Mouse (Mus musculus) cerebral cortex, adult 2 months (tissue): Measurements from ENCODE around the gene Mrps31.

Experiments
- WGBS: fragments of 180-500 bp; shearing (Covaris S2); methylation state at CpG from one replicate; pipeline ENCODE4 v1.1.7; 2018; 5-methylcytosine and 5-hydroxymethylcytosine counted together

The Mrps31 gene

GRCm38 (mm10) chr8:22411282-22411702 is at the start of gene Mrps31:
TSS of gene Mrps31 (plus strand) at chr8:22411361.
- WGBS: under 1% methylated on average over 25 of the region's 25 CpGs

DNA sequence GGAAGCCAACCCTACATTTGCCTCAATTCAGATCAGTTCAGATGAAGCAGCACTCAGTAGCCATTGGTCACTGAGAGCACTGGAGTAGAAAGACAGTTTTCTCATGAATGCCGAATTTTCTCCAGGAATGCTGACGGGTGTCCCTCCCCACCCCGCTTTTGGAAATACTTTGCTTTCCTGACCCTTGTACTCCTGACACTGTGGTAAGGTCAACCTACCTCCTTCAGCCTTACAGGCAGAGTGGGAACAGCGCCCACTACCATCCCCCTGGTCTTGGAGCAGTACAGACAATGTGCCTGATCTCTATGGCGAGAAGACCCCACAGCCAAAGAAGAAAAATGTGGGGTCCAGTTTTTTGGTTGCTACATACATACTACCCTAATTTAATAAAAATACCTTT is 34.9 kb upstream of the Mrps31 start:
- WGBS: 94% methylated on average over 5 of the region's 5 CpGs

DNA sequence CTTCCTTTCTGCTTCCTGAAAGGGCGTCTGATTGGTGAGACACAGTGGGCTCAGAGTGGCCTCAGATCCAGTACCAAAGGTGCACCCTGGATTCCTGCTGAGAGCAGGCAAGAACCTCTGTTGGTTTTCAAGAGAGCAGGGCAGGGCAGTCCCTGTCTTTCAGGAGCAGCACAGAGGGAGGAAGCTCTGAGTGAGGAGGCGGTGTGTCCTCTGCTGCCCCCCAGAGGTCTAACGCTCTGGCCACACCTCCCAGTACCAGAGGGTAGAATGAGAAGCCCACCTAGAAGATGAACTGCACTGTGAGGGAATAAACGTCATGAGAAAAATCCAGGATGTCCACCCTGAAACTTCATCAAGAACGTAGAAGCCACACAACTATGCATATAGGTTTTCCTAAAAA is 34.3 kb upstream of the Mrps31 start:
- 60% methylated on average over 5 of the region's 5 CpGs for WGBS

DNA sequence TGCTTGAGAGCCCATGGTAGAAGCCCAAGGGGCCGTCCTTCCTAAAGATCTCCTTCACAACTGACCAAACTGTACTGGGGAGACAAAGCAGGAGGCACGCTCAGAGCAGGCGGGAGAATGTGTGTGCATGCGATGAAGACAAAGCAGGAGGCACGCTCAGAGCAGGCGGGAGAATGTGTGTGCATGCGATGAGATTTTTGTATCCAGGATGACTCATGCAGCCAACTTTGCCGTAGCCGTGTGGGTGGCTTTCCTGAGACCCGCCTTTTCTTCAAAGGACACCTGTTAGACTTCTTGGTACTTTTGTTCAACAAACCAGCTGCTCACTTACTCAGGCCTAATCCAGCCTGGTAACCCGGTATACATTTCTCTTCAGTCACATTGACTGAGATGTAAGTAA is 30.2 kb upstream of the Mrps31 start:
- 65% methylated on average over 11 of the region's 11 CpGs for WGBS

GRCm38 (mm10) chr8:22382824-22383595 is 28.2 kb upstream of the Mrps31 start:
- 76% methylated on average over 19 of the region's 19 CpGs for WGBS

- 95% methylated on average over 6 of the region's 6 CpGs for whole genome bisulfite sequencing
Measured at GRCm38 (mm10) chr8:22385158-22385557, 26.0 kb upstream of the Mrps31 start.

DNA sequence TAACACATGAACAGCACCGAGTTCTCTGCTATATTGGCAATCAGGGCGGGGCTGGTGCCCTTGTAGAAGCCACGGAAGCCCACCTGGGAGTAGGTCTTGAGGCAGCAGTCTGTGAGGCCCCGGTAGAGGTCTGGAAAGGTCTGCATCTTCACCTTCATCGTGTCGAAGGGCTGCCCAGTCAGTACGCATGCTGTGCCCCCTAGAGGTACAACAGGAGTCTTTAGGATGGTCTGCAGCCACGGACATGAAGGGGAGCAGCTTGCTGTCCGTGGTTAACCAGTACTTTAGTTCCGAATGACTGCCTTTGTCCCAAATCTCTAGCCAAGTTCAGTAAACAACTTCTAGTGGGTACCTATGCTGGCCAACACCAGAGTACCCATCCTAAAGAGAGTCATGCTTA is 21.3 kb upstream of the Mrps31 start:
- WGBS: 84% methylated on average over 10 of the region's 10 CpGs

DNA sequence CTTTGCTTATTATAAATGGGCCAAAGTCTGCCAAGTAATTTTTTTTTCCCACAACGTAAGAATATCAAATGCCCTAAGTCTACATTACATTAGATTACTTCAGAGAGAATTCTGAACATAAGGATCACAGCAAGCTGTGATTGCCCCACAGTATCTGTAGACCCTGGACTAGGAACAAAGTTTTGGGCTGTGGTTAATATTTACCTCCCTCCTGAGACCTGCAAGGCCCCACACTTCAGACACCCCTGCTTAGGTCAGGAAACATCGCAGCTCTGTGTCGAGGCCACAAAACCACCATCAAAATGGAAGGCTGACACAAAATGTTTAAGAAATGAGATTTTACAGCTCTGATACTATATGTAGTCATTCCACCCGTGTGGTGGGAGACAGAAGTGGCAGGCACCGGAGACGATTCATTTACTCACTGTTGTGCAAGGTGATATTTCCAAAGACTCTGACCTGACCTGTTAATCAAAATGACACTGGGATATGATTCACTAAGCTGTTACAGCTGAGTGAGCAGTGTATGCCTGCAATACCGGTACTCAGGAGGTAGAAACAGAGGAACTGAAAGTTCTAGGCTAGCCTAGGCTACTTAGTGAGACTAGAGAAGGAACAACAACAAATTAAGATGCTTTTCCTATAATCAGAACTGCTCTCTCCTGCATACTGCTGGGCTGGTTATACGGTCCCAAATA is 20.2 kb upstream of the Mrps31 start:
- 85% methylated on average over 8 of the region's 8 CpGs for WGBS

DNA sequence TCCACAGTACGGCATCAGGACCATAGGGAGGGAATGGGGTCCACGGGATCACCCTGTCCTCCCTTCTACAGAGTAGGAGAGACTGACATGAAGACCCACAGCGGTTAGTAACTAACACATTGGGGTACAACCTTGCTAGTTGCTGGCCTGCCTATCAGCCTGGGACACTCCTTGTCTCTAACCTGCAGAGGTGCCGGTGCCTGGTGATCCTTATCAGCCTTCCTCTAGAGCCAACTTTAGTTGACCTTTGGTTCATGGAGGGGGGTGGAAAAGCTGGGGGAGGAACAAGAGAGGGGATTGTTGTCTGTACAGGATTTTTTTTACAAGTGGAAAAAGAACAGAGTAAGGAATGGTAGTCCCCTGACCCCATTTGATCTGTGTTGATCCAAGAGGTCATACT is 16.7 kb upstream of the Mrps31 start:
- WGBS: 93% methylated on average over 4 of the region's 4 CpGs

DNA sequence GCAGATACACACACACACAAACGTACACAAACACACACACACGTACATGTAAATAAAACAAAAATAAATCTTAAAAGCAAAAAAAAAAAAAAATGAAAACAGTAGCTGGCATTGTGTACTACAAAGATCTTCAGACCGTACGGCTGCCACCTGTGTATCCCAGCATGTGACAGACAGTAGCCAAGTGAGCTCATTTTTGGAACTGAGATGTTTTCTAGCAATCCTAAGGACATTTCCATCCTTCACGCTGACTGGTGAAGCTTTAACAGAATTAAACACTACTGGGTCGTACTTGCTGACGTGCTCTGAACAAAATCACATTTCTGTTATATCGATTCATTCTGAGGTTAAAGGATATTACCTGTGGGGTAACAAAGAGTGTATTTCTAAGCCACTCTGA is 15.9 kb upstream of the Mrps31 start:
- 90% methylated on average over 8 of the region's 8 CpGs for WGBS

DNA sequence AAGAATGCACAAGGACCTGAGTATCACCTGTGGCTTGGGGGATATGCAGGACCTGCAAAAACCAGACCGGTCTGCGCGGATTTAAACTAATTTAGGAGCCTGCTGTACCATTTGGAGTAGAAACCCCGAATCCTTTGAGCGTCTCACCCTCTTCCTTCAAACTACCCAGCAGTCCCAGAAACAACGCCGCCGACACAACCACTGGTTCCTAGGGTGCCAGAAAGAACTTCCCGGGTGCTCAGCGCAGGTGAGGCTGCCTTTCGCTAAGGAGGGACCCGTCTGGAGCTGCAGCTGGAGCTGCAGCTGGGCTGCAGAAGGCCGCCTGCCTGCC is 13.4 kb upstream of the Mrps31 start:
- 2% methylated on average over 13 of the region's 13 CpGs for WGBS

DNA sequence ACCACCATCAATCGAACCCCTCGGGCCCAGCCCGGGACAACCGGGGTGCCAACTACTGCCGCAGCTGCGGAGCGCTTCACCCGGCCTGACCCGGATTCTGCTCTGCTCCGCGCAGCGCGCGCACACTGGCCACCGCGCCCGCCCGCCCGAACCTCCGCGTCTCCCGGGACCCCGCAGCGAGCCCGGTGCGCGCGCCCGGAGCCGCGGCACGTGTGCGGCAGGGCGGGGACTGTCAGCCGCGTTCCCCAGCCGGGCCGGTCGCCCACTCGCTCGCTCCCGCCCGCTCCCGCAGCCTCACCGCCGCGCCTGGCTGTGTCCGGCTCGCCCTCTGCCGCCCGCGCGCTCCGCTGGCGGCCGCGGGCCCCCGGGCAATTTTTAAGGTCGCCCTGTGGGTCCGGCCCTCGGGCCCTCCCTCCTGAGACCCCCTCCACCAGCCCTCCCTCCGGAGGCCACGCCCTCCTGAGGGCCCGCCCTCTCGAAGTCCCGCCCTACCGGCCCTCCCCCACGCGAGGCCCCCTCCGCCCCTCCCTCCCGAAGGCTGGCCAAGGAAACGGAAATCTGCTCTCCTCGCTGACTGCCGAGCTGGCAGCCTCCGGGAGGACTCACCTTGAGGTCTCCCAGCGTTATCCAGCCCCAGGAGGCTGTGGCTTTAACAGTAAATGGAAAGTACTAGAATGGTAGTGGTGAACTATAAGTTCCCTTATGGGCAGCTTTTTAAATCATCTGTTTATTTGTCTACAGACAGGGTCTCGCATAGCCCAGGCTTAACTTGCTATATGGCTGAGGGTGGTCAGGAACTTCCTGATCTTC is 12.8 kb upstream of the Mrps31 start, which contains the start of gene Slc25a15:
Gene Slc25a15, minus strand, starts transcription at position 456 of the 810 bp plus-strand sequence.
- WGBS: under 1% methylated on average over 56 of the region's 77 CpGs

DNA sequence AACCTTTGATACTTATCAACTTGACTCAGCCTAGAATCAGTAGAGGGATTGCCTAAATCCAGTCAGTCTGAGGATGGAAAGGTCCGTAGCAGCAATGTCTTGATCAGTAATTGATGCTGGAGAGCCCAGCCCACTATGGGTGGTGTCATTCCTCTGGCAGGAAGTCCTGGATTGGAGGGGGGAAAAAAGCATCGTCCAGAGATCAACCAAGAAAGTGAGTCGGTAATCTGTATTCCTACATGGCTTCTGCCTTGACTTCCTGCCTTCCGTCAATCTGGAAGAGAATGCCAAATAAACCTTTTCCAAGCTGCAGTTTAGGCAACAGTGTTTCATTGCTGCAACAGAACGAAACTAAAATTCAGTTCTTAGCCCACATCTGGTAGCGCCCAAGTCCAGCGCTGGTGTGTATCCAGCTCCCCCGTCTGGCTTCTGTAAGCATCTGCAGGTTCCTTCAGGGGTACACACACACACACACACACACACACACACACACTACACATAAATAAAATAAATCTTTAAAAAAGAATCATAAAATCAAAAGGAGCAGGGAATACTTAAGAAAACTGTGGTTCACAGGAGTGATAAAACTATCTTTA is 11.8 kb upstream of the Mrps31 start:
- 63% methylated on average over 8 of the region's 8 CpGs for WGBS

GRCm38 (mm10) chr8:22400593-22400992 is 10.6 kb upstream of the Mrps31 start:
- 87% methylated on average over 4 of the region's 4 CpGs for WGBS

GRCm38 (mm10) chr8:22403235-22403634 is 7.9 kb upstream of the Mrps31 start:
- 81% methylated on average over 2 of the region's 2 CpGs for WGBS

GRCm38 (mm10) chr8:22405733-22406132 is 5.4 kb upstream of the Mrps31 start:
- 78% methylated on average over 6 of the region's 6 CpGs for WGBS

GRCm38 (mm10) chr8:22410688-22411281 is 376 bp upstream of the Mrps31 start:
- WGBS: 13% methylated on average over 16 of the region's 16 CpGs

DNA sequence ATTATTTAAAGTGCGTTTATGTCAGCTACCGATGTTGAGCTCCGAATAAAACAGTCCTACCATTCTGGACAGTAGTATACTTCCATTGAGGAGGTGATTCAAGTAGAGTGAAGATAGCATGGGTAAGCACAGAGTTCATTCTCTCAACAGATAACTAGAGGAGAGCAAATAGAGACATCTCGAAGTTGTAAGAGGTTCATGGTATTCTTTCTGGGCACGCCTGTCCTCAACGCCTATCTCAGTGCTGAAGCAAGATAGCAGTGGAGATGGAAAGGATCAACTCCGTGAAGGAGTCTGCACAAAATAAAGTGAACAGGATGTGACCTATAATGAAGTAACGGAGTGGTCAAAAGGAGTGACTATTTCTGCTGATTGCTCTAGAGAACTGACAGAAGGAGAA is 810 bp downstream of the Mrps31 start:
- 6% methylated on average over 8 of the region's 8 CpGs for WGBS
